Mouse (Mus musculus) ZHBTc4 (cell line): ENCODE data around the gene Snph.
"Not testable (repeated sequence)": the region's sequence is repeated elsewhere in the genome, so short reads cannot be mapped to it uniquely, and the experiment has no call there.

Experiments used
- DNase-seq: peaks from one replicate; pipeline ENCODE4 v3.0.0-alpha.2; 2011; ENCODE audit warnings: low read depth, low spot score

Gene Snph

DNA sequence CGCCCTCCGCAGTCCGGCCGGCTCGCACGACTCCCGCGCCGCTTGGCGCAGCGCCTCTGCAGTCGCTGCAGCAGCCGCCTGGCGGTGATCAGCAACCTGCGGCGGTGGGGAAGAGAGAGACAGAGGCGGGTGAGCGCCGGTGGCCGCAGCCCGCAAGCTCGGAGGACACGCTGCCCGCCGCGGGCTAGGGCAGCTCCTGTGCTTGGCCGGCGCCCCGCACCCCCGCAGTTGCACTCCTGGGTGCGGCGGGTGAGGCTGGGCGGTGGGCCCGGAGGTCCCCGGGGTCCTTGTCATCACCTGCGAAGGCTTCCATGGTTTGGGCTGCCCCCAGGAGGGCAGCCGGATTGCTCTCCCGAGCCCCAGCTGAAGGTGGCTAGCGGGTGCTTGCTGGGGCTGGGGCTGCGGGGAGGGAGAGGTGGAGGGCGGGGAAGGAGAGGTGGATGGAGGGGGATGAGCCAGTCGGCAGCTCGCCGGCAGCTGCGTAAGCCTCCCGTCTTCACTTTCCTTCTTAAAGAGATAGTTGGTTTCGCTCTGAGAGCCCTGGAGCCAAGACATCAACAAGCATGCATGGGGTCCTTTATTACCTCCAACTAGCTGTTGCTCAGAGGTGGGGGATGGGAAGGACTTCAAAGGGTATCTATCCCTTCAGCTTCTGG, at the start of gene Snph:
Snph (minus strand) TSS at position 435 of the 656 bp plus-strand sequence.
- DNase-seq = peak; percentile 59

DNA sequence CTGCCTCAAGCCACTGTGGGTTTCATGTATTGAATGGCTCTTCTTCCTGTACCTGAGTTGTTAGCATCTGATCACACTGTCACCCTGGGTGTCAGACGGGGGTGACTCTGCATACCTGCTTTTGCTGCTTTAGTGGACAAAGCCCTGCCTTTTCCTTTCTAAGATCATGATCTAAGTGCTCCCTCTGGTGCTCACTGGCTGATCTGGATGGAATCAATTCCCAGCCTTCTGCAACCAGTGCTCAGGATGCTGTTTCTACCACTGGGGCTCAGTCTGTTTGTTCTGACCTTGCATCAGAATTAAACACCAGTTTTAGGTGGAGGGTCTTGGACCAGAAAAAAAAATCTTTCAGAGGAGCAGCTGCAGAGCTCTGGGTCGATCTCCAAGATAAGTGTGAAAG, 43.8 kb upstream of the Snph start:
- no peak for DNase-seq

DNA sequence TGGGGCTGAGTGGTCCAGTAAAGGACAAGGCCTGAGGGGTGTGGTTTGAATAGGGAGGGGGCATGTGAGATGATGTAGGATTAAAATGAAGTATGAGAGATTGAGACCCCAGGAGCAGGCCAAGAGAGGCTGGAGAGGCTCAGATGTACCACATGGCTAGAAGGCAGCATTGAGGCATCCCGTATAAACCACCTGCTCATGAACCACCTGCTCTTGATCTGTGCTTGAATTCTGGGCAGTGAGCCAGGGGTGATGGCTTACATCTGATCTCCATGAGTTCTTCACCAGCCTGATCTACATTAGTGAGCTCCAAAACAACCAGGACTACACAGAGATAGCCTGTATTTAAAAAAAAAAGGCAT, 38.6 kb upstream of the Snph start:
- DNase-seq = no peak

DNA sequence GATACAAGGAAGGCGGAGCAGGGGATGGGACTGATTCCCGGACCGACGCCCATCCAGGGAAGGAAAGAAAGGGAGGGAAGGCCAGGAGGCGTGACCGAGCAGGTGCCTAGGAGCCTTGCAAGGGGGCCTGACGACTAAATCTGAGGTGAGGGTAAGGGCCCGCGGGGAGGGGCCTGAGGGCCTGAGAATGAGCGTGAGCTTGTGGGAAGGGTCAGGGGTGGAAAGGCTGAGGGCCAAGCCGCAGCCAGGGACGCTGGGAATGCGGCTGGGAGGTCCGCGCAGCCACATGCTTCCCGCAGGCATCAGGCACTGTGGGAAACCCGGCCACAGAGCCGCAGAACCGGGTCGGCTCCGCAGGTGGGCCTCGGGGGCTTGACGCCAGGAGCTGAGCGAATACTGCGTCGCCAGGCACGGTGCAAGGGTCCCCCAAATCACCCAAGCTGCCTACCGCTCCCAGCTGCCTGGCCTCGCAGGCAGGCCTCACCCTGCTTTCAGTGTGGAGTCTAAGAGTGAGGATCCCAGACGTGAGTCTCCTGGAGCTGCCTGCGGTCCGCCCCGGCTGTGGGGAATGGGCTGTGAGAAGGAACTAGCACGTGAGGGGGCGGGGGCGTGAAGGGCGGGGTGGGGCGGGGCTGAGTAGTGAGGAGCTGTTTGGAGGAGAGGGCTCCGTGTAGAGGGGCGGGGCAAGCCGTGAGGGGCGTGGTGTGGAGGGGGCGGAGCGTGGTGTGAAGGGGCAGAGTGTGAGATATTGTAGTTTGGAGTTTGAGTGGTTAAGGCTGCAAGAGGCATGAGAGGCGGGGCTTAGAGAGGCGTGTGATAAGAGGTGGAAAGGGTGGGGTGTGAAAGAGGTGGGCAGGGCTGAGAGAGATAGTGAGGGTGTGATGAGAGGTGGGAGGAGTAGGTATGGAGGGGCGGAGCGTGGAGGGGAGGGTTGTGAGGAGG, 37.9 kb upstream of the Snph start:
- peak; percentile 59 for DNase-seq

DNA sequence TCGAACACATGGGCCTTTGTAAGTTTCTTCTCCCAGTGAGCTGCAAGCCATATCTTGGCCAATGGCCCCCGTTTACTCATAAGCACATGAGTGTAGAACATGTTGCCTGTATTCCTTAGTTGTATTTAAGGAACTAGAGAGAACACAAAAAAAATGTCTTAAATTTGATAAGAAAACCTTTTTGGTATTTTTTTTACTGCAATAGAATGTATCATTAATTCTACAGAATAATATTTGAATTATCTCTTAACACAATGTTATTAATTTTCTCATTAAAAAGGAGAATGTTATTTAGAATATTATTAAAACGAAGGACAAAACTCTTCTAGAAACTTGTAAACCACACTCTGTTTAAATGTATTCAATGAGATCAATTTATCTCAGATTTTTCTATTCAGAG, 36.0 kb upstream of the Snph start, which contains the start of gene Rad21l:
Rad21l (minus strand) TSS at position 101 of the 400 bp plus-strand sequence.
- DNase-seq = no peak

DNA sequence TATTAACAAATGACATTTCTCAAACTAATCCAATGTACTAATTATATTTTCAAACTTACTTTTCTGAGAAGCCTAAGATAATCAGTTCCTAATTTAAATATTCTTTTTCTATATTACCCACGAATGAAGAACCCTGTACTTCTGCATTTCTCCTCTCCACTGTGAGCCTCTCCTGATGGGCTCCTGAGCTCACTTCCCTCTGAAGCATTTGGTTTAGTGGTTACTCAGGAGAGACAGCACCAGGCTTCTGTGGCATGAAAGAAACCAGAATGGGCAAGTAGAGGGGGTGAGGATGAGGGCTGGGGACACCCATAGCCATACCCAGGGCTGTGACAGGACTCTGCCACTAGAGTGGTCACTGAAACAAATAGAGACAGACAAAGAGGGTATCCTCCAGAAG, 19.7 kb upstream of the Snph start:
- no peak for DNase-seq

DNA sequence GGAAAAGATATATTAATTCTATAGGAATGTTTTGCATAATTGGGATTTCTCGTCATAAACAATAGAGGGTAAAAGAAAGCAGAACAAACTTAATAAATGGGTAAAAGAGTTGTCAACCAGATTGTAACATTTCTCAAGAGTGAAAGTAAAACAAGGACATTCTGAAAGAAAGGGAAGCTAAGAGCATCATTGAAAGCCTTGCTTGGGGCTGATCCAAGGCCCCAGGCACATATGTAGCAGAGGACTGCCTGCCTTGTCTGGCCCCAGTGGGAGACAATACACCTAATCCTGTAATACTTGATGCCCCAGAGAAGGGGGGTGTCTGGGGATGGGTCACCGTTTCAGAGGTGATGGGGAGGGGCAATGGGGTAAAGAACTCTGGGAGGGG, 3.6 kb upstream of the Snph start:
- DNase-seq = no peak

DNA sequence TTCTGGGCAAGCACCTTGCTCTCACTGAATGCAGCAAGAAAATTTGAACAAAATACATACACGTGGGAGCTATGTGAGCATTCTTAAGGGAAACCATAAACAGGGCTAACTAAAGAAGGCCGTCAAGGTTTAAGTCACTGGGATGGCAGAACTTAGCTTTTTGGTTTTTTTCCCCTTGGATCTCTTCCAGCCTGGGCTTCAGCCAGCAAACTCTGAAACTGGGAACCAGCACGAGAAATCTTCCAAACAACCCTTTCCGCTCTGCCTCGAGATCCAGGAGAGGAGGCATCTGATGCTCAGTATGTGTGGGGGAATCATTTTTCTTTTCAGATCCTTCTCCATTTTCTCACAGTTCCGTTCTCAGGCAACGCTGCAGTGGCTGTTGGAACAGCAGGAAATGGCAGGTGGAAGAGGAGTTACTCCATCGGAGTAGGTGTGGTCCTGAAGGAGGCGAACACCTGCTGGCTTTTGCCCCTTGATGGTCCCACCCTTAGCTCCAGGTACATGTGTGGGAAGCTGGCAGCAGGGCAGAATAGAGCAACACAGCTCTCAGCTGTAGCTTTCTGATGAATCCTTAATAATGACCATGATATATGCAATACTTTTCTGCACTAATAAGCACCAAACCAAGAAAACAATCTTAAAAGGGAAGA, 3.1 kb upstream of the Snph start:
- DNase-seq = no peak

DNA sequence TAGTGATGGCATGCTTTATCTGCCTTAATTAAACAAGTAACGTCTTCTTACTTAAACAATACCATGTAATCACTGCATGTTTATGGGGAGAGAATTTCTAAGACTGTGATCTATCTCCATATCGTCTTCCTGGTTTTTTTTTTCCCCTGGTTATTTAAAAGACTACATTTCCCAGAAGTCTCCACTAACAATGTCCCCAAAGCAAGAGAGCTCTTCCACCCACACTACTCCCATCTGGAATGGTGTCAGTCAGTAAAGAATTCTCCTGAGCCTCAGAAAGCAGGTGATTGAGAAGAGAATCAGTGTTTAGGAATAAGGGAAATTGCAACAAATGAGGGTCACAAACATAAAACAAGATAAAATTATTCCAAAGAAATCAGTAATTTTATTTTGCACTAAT, 2.5 kb upstream of the Snph start:
- no peak for DNase-seq

DNA sequence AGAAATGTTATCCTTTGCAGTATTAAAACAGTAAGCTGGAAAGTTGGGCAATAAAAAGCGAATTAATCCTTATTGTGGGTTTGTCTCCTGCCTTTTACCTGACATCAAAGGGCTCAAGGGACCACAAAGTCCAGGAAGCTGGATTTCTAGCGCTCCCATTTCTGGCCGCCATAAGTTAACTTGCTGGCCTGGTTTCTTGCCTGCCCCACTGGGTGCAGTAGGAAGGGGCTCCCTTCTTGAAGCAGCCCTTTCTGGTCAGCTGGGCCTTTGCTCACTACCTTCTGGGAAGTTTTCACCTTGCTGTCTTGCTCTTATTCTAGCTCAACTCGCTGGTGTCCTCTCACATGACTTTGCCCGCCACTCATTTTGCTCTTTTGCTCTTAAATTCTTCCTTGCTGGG, 589 bp upstream of the Snph start:
- no peak for DNase-seq

DNA sequence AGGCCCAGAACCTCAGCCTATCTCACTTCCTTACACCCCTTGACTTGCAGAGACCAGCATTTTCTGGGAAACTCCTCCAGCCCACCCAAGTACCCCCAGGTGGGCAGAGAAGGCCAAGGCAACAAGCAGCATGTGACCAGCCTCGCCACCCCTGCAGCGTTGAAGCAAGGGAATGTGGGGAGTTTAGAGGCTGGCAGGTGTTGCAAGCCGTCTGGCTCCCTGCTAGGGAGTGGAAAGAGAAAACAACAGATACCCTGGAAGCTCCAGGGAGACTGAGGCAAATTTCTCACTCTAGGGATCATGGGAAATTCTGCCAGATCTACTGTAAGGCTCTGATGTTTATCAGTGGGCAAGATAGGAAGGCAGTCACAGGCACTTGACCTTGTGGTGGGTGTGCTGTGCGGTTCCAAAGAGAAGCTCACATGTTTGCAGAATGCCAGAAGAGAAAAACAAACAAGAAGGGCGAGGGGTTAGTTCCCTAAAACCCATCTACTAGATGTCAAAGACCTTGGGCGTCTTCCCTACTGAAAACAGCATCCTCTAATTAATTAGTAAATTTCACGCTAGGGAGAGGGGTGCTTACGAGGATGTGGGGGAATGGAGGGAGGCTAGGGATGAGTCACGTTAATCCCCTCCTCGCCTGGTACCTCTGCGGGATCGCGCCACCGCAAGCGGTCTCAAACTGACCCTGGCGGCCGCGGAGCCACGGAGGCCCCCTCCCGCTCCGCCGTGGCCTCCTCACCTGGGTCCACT, 811 bp downstream of the Snph start:
- DNase-seq = no peak

DNA sequence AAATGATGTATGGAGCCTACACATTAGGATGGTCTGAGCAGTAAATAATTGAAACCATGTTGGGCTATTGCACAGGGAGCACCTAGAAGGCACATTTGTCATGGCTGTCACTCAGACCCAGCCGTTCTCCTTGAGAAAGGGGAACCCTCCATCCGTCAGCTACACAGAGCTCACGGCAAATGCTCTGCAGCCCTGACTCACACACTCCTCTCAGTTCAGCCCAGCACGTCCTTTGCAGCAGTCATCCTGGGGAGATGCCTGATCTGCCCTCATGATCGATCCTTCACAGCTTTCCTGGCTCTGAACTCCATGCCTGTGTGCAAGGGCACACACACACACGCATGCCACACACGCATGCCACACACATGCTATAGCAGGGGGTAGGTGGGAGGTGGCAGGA, 3.1 kb downstream of the Snph start:
- DNase-seq = no peak

DNA sequence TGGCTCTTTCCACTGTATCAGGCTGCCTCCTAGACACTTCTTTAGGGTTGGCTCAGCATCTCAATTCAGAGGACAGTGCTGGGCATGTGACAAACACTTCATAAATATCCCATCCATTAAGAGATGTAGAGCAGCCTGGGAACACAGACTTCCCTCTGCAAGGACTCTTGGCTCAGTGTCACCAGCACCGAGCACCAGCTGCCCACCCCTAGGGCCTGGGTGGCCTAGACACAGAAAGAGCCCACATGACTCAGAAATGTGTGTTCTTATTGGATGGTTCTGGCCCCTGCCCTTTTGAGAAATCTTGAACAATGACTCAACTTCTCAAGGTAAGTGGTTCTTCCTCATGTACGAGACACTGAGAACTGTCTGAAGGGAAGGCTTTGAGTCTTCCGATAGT, 4.4 kb downstream of the Snph start:
- DNase-seq = no peak

DNA sequence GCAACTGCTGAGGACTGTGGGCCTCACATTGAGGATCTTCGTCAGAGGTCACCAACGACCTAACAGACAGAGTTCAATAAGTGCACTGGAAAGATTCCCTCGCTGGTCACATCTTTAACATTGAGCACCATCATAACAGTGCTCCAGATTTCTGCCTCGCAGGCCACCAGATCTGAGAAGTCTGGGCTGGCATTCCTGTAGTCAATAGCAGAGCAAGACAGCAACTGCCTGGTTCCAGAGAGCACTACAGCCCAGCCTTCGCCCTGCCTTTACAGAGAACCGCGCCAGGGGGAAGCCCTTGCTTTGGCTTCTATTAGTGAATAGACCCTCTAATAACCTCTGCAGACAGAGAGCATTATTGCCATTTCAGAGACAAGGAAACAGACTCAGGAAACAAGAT, 6.1 kb downstream of the Snph start:
- DNase-seq = no peak

DNA sequence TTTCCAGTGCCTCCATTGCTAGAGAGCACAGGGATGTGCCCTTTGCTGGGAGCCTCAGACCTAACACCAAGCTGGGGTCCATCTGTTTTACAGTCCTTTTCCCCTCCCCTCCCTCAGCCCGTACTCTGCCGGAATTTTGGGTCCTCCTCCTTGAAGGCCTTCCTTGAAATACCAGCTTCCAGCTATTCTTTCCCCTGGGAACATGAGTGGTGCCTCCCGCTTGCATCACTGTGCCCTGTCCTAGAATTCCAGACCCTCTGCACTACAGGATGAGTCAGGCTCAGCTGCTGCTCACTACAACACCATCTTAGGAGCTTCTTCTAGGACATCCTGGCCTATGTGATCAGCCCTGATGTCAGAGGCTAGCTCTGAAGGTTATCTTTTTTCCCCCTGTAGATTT, 8.6 kb downstream of the Snph start:
- DNase-seq = no peak

DNA sequence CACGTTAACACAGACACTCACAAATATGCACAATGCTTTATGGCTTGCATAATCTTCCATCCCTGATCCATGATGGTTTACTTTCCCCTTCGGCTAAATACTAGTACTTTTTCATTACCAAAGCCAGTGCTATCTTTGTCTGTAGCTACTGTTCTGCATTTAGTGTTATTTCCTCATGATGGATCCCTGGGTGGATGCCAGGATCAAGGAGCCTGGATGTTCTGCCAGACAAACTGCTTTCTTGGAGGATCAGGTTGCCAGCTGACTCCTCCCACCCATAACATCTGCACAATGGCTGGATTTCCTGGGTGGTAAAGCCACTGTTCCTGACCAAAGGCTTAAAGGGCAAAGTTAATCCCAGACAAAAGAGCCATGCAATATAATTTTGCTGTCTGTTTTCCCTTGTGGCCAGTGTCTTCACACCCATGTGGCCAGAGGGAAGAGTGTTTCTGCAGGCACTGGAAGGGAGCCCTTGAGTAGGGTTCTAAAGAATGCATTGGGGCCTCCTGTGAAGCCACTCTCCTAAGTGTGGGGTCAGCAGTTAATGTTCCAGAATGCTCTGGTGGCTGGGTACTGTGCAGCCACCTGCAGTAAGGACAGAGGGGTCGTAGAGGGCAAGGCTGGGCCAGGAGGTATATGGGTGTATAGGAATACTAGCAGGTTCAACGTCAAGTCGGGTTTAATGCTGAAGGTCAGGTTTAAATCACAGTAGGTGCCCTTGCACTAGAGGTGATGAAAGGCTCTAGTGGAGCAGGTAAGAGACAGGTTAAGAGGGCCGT, 15.7 kb downstream of the Snph start:
- DNase-seq = no peak

DNA sequence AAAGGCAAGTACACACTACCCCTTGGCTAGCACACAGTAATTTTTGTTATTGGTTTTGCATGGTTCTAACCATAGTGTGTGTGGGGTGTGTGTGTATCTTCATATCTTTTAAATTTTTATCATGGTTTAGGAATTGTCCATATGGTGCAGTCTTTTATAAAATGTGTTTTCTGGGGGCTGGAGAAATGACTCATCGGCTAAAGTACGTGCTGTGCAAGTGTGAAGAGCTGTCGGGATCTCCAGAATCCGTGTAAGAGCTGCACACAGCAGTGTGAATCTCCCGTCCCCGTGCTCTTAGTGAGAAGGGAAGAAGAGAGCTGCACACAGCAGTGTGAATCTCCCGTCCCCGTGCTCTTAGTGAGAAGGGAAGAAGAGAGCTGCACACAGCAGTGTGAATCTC, 16.6 kb downstream of the Snph start:
- not testable (repeated sequence) for DNase-seq

DNA sequence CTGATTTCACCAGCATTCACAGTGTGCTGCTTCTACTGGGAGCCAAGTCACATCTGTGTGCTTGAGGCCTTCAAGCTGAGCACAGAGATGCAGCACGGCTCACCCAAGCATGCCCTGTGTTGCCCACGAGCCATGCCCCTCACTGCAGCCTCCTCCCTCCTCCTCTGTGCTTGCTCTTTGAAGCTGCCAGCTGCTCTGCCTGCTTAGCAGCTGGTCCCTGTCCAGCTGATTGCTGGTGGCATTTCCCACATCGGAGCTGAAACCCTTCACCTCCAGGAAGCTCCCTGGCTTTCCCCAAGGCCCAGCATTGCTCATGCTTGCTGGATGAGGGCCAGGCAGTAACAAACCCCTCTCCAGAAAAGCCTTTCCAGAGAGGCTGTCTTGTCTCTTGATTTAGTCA, 22.4 kb downstream of the Snph start:
- no peak for DNase-seq

DNA sequence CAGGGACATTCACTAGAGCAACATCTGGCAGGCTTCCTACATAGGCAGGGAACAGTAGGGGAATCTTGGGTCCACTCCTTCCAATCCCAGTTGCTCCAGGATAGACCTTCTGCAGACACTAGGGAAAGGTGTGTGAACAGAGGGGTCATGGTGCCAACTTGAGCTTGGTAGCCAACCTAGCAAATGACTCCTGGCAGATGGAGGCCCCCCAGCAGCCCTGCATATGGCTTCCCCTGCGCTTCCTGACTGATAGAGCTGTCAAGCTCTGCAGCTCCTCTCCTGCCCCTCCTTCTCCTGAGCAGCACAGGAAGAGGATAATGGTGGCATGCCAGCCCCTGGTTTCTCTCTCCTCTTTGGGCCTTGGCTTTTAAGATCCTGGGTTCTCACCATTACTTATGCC, 24.0 kb downstream of the Snph start:
- no peak for DNase-seq

DNA sequence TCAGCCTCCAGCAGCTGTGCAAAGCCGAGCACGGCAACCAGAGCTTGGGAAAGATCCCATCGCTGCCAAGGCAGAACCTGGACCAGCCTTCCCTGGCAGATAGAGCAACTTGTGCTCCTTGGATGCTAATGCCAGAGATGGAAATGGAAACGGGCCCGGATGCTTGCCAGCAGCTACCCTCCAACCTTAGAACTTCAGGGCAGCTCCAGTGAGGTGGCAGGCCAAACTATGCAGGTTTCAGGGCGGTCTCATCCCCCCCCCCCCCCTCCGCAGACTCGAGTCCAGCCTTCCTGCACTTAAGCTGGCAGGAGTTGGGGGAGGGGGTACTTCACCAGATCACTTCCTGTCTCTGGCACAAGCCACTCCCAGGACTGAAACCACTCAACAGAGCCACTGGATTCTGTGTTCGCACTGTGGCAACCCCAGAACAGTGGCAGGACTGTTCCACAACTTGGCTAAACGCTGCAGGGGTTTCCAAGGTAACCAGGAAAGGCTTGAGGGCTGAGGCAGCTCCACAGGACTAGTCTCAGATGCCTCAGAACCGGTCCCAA, 26.9 kb downstream of the Snph start:
- DNase-seq = peak; percentile 49

DNA sequence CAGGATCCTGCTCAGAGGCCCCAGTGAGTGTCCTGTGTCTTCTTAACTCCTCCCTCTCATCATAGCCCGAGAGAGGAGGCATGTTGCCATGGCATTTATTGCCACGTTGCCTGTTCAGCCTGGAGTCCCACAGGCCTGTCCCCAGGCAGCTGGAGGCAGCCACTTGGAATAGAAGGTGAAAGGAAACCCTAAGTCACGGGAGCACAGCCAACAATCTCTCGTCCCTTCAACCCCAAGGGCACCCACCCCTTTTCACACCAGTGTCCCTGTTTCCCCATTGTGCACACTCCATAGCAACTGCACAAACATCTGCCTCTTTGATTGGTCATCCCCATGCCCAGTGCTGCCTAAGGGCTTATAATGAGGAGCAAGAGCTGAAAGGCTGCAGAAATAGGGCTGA, 28.8 kb downstream of the Snph start:
- no peak for DNase-seq
